Mouse (Mus musculus) midbrain, embryonic 12.5 days (tissue): ENCODE measurements around the gene Spred1. TPM values are rescaled to one million over a fixed set of nuclear protein-coding genes. Genes with fewer than 3 reads are reported as not detected.

Experiments
- ATAC-seq: fragments of 200-750 bp; cut with Nextera tagmentation; 2 replicates; pipeline ENCODE4 v1.8.0; 2017; ENCODE audit warnings: low read depth, moderate TSS enrichment, moderate library complexity; ENCODE audit not compliant: low FRiP score
- H3K27ac ChIP-seq: fragments of 300-500 bp; sonication (generic); replicated peaks from 2 replicates; pipeline ENCODE4 v1.5.1; 2016; ENCODE audit warnings: mild to moderate bottlenecking
- H3K27me3 ChIP-seq: fragments of 300-500 bp; sonication (generic); 2 replicates; pipeline ENCODE4 v1.6.1; 2016; ENCODE audit warnings: mild to moderate bottlenecking
- H3K36me3 ChIP-seq: fragments of 300-500 bp; sonication (generic); 2 replicates; pipeline ENCODE4 v1.6.1; 2016
- H3K4me1 ChIP-seq: fragments of 300-500 bp; sonication (generic); 2 replicates; pipeline ENCODE4 v1.6.1; 2016
- H3K4me2 ChIP-seq: fragments of 300-500 bp; sonication (generic); replicated peaks from 2 replicates; pipeline ENCODE4 v1.6.1; 2016; ENCODE audit warnings: mild to moderate bottlenecking, moderate library complexity
- H3K4me3 ChIP-seq: fragments of 300-500 bp; sonication (generic); 2 replicates; pipeline ENCODE4 v1.5.1; 2016; ENCODE audit warnings: mild to moderate bottlenecking
- H3K9ac ChIP-seq: fragments of 300-500 bp; sonication (generic); replicated peaks from 2 replicates; pipeline ENCODE4 v1.6.1; 2016; ENCODE audit warnings: mild to moderate bottlenecking, moderate library complexity
- H3K9me3 ChIP-seq: fragments of 300-500 bp; sonication (generic); 2 replicates; pipeline ENCODE4 v1.6.1; 2016; ENCODE audit warnings: mild to moderate bottlenecking
- WGBS: fragments of 180-500 bp; shearing (Covaris S2); methylation state at CpG from one replicate; pipeline ENCODE4 v1.1.7; 2016; 5-methylcytosine and 5-hydroxymethylcytosine counted together
- microRNA counts: library from miRNA; unstranded; fragments of <30 nt; microRNA quantifications from one replicate; lab custom pipeline; 2017
- microRNA-seq: library from miRNA; unstranded; fragments of <30 nt; microRNA quantifications from one replicate; pipeline ENCODE4, GENCODE M21; 2017
- polyA plus RNA-seq: library from polyadenylated mRNA; unstranded; fragments of >200 nt; fragmentation: Nextera tagmentation; extraction: Ambion mirVana; gene quantifications from 2 replicates; pipeline ENCODE4 v1.2.1, GENCODE M21; 2016

The Spred1 gene
- polyA plus RNA-seq, 1 experiment from 2014 or later, result 17.8 TPM

GRCm38 (mm10) chr2:117231257-117231656 lies 110.1 kb downstream of the Spred1 start:
- WGBS, result 5% methylated on average over 13 of the region's 13 CpGs
- Histone ChIP-seq H3K9me3 (no peaks in the 10 kb centered on the region), H3K9ac (no peak overlapping the region)

More at GRCm38 (mm10) chr2:117231257-117231656, 110.1 kb downstream of the Spred1 start:
- no peak overlapping the region for H3K4me3 ChIP-seq
- no peak overlapping the region for H3K27ac ChIP-seq
- H3K27me3 ChIP-seq, result peaks cover 7% of the 10 kb centered on the region; the same call in 1 of the 2 replicates
- no peak overlapping the region for H3K4me2 ChIP-seq
- H3K36me3 ChIP-seq, result no peaks in the 10 kb centered on the region
- H3K4me1 ChIP-seq, result peaks cover 8% of the 10 kb centered on the region; the same call in 1 of the 2 replicates
- ATAC-seq, result peak; percentile 65; the same call in 1 of the 2 replicates

MicroRNAs within 50 kb of the gene (microRNA counts, 519-probe panel; counts per million panel counts)
- 5,759 counts per million, percentile 57 among the panel's probes with 10 or more counts for microRNA mmu-miR-674 (lab: Ali Mortazavi, UCI)

Small RNAs within 50 kb of the gene (microRNA-seq; reads per million reads assigned to microRNA genes)
- gene Mir674, result 1,454 reads per million, percentile 82 among the genes with 10 or more reads in this experiment

Other genes starting within 250 kb of the Spred1 start
- gene Tmco5, start 242.7 kb upstream of the Spred1 start, polyA plus RNA-seq, result not detected in 2 replicates
- gene Fam98b, start 128.4 kb downstream of the Spred1 start, polyA plus RNA-seq, result 19.6 and 20.9 TPM in 2 replicates
- gene Rasgrp1, start 221.6 kb downstream of the Spred1 start, polyA plus RNA-seq, result 1.5 and 1.6 TPM in 2 replicates